Mouse (Mus musculus) megakaryocyte, adult 5-6 weeks (primary cell): ENCODE results near the gene Ccdc172. TPM values are rescaled to one million over a fixed set of nuclear protein-coding genes. Genes with fewer than 3 reads are reported as not detected.

Source experiments
- ATAC-seq: 2 replicates; pipeline ENCODE4 v1.8.0; 2016; ENCODE audit warnings: mild to moderate bottlenecking, inconsistent platforms; ENCODE audit not compliant: poor library complexity, severe bottlenecking
- total RNA-seq, 2 experiments: library from RNA; stranded (forward) in 1 of 2; stranded (reverse) in 1 of 2; fragments of 153-499, 151-499 nt in 1 of 2; fragments of 221-1000, 200-1000 nt in 1 of 2; gene quantifications; 2 replicates each; pipeline versions ENCODE4 v1.2.3 to v1.2.4; 2015 to 2017

Gene Ccdc172
- total RNA-seq (2015) = not detected in 2 replicates
- total RNA-seq (2017) = not detected in 2 replicates

- no peak for ATAC-seq
These were observed at the start of gene Ccdc172 for GRCm38 (mm10) chr19:58511818-58512217. TSS of gene Ccdc172 (plus strand) at chr19:58511993.

DNA sequence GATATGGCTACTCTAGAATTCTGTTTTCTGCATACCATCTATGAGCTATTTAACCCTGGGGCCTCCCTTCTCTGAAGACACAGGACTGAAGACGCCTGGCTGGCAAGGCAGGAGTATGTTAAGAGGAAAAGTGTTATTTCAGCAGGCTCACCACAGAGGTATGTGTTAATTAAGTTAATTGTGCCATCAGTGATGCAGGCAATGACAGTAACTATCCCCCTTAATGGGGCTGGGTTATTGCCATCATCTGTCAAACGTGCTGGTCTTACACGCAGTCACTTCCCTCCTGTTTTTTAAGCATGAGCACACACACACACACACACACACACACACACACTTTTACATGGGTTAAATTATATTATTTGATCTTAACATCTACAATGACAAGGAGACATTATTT is 48.0 kb upstream of the Ccdc172 start:
- no peak for ATAC-seq

GRCm38 (mm10) chr19:58468331-58468730 is 43.5 kb upstream of the Ccdc172 start:
- ATAC-seq = no peak

DNA sequence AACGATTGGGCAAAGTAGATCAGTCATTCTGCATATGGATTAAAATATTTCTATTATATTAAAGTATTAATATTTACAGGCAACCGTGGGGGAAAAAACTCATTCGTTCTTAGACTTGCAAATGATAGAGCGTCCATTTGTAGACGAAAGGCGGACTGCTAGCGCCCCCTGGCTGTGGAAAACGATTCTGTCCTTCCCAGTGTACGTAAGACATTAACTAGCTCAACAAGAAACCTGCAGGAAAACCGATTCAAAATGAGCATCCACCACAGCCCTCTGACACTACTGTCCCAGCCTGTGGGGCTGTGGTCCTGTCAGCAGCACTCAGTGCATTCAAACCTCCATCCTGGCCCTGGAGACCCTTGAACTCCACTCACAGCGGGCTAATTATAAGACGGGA is 42.4 kb upstream of the Ccdc172 start:
- peak; percentile 80 for ATAC-seq

GRCm38 (mm10) chr19:58474251-58474650 is 37.5 kb upstream of the Ccdc172 start:
- no peak for ATAC-seq

DNA sequence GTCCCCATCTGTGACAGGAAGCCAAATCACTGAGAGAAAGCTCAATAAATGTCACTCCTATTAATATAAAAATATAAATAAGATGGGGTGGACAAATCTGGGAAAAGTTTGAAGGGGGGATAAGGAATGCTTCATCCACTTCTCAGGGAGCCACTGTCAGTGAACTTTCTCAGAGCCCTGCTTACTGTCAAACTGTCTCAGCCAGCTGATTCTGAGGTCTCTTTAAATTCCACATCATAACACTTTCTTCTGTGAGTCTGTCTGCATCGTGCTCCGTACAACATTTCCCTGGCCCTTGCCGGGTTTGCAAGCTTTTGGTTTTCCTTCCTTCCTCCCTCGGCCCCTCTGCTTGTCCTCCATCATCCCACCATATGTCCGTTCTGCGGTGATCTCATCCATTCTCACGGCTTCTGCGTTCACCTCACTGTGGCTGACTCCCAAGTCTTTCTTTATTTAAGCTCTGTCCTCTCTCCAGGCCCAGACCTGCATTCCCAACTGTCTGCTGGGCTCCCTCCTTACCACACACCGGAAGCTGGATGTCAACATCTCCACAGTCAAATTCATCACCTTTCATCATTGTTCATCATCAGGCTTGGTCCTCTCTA is 29.3 kb upstream of the Ccdc172 start:
- no peak for ATAC-seq

DNA sequence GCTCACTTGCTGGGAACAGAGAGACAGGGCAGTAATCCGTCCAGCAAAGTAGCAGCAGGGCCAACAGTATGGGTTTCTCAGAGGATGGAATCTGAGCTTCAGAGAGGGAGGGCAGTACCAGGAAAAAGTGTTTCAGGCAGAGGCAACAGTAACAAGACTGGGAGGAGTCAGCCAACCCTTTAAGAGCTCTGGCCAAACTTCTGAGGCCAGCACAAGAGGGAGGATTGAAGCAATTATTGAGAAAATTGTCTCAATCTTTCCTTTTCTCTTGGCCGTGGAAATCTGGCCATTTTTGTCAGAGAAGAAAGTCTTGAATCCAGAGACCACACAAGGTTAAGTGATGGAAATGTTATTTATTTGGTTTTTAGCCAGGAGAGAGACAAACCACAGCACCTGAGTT is 25.1 kb upstream of the Ccdc172 start:
- ATAC-seq = no peak

- no peak for ATAC-seq
These were observed 14.7 kb upstream of the Ccdc172 start for GRCm38 (mm10) chr19:58497106-58497505.

GRCm38 (mm10) chr19:58499420-58499966 is 12.3 kb upstream of the Ccdc172 start:
- no peak for ATAC-seq

GRCm38 (mm10) chr19:58500049-58500448 is 11.7 kb upstream of the Ccdc172 start:
- ATAC-seq = no peak

- ATAC-seq = no peak
These were observed 9.9 kb downstream of the Ccdc172 start for GRCm38 (mm10) chr19:58521696-58522095.

DNA sequence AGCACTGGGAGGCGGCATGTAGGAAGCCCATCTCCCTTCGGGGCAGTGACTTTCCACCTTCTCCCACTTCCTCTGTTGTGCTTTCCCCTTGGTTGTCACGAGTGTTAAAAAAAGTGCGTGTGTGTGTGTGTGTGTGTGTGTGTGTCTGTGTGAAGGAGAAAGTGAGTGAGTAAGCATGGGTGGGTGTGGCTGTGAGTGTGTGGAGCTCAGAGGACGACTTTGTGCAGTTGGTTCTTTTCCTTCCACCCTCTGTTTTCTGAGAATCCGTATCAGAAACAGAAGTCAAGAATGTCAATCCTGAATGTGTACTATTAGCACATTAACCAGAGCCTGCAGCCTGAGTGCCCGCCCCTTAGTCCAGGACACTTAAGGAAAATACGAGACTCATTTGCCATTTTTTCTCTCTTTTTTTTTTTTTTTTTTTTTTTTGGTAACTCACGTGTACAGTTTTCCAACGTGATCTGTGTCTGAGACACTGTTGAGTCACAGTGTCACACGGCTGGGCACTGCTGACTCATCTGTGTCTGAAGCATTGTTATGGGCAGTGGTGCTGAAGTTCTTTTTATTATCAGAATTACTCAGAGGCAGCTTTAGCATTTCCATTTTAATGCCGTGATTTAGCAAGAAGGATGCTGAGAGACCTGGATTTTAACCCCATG is 12.1 kb downstream of the Ccdc172 start:
- no peak for ATAC-seq

DNA sequence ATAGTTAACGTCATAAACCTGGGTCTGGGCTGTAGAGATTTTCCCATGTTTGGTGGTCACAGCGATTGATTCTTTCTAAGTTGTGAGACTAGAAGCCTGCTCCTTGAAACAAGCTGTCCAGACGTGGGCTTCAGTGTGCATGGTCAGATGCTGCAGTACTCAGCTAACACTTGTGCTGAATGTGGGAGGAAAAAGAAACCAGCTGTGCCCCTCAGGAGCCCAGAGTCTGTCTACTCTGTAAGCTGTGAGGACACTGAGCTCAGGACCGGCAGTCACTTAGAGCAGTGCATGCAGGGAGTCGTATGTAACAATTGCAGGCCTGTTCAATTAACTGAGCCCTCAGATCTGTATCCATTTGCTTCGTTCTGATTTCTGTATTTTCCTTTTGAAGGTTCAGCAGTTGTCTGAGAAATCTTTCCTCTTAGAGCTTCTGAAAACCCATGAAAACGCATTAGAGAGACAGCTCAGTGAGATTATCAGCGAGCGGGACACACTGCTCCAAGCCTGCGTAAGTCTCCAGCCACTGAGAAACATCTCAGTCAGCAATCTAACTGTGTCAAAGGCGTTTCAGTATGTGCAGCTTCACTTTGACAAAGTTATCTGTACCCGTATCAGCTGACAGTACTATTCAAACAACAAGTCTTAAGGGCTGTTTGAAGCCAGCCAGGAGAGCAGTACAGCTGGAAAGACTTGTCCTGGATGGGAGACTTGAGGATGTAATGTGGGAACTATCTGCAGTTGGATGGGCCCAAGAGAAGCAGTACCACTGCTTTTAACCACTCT is 13.9 kb downstream of the Ccdc172 start:
- no peak for ATAC-seq

GRCm38 (mm10) chr19:58533077-58533476 is 21.3 kb downstream of the Ccdc172 start:
- ATAC-seq = no peak

DNA sequence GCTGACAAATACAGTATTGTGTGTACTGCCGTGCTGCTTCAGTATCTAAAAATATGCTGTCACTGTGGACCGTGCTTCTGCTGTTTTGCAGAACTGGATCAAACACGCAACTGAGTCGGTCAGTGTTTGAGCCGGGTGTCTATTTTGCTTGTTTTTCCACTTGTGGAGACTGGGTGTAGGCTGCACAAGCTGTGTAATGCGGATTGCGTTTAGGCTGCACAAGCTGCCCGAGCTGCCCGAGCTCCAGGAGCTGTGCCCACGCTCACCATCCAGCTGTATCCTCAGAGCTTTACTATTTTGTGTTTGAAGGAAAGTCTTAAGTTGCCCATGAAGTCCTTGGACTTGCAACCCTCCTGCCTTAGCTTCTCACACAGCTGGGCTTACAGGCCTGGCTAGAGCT is 24.9 kb downstream of the Ccdc172 start:
- ATAC-seq = no peak

DNA sequence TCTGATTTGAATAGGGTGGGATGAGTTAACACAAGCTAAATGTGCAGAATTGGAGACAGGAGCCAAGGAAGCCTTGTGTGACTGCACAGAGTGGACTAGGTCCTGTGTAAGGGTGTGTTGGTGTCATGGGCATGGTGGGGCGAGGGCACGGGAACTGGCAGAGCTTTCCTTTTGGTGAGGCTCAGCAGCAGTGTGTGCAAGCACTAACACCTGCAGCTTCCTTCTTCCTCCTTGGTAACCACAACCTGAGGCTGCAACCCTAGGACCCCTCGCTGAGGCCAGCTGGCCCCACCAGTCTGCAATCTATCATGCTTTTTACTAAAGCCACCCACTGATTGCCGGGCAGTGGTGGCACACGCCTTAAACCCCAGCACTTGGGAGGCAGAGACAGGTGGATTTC is 28.6 kb downstream of the Ccdc172 start:
- no peak for ATAC-seq

GRCm38 (mm10) chr19:58548367-58548766 is 36.6 kb downstream of the Ccdc172 start:
- ATAC-seq = no peak

DNA sequence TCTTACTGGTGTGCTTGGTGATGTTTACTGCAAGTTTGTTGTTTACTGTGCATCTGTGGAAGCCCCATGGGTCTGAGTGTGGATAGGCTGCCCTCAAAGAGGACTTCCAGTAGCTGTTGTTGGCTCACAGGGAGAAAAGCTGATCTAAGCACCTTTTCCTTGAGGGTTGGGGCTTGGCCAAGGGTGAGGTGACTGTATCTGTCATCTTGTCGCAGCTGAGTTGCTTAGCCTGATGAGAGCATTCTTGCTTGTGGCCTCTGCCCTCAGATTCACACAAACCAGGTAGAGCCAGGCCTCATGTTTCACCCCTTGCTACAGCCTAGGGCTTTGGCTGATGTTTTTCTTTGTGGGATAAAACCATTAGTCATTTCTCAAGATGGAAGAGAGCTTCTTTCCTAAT is 38.7 kb downstream of the Ccdc172 start:
- no peak for ATAC-seq

- ATAC-seq = no peak
These were observed 39.1 kb downstream of the Ccdc172 start for GRCm38 (mm10) chr19:58550916-58551315.

- ATAC-seq = no peak
These were observed 43.2 kb downstream of the Ccdc172 start for GRCm38 (mm10) chr19:58554974-58555373.

DNA sequence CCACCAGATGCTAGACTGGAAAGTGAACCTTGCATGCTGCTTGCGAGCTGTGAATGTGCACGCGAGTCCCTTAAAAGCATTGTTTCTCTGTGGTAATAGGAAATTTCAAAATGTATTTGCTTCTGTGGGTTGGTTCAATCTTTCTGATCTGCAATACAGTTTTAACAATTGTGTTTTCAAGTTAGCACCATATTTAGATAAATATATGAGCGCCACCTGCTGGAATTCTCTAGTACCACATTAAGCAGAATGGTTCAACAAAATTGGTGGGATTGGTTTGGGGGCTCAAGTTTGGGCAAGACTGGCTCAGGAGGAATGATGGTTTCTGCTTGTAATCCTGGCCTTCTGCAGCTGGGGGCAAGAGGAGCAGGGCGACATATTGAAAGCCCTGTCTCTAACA is 46.6 kb downstream of the Ccdc172 start:
- ATAC-seq = no peak
